Mouse (Mus musculus) MEL (cell line): ENCODE data around the gene Svs5. TPM values are rescaled to one million over a fixed set of nuclear protein-coding genes. Genes with fewer than 3 reads are reported as not detected.

Source experiments
- DNase-seq: peaks from one replicate; pipeline ENCODE4 v3.0.0; 2011; ENCODE audit warnings: low read depth, low spot score
- H3K27ac ChIP-seq: 2 replicates; pipeline ENCODE4 v1.5.1; 2012; ENCODE audit warnings: low read depth, mild to moderate bottlenecking, control low read depth, low read length, moderate library complexity; ENCODE audit not compliant: control insufficient read depth
- H3K27me3 ChIP-seq, 2 experiments: fragments of 150-350 bp in 1 of 2; sonication (generic) in 1 of 2; 2 replicates each; pipeline ENCODE4 v1.6.1; 2012; ENCODE audit warnings: low read length in 2 of 2, mild to moderate bottlenecking in 2 of 2, improper control_type of control experiment in 1 of 2, moderate library complexity in 1 of 2; ENCODE audit not compliant: insufficient read depth in 2 of 2, control insufficient read depth in 1 of 2
- H3K36me3 ChIP-seq, 2 experiments: 2 replicates each; pipeline ENCODE4 v1.6.1; 2012 to 2014; ENCODE audit warnings: low read length in 2 of 2, improper control_type of control experiment in 1 of 2, inconsistent platforms in 1 of 2, mild to moderate bottlenecking in 1 of 2; ENCODE audit not compliant: insufficient read depth in 2 of 2, control insufficient read depth in 1 of 2
- H3K4me1 ChIP-seq, 2 experiments: fragments of 150-350 bp in 1 of 2; sonication (generic) in 1 of 2; 2 replicates each; pipeline ENCODE4 v1.6.1; 2012; ENCODE audit warnings: low read length in 2 of 2, improper control_type of control experiment in 1 of 2, mild to moderate bottlenecking in 1 of 2; ENCODE audit not compliant: insufficient read depth in 2 of 2, control insufficient read depth in 1 of 2
- H3K4me3 ChIP-seq, 2 experiments: fragments of 150-350 bp in 1 of 2; sonication (generic) in 1 of 2; 2 replicates each; pipeline ENCODE4 v1.5.1; 2012; ENCODE audit warnings: low read depth in 2 of 2, low read length in 2 of 2, mild to moderate bottlenecking in 2 of 2, moderate library complexity in 2 of 2, control low read depth in 1 of 2, improper control_type of control experiment in 1 of 2; ENCODE audit not compliant: control insufficient read depth in 1 of 2, insufficient read depth in 1 of 2
- H3K79me2 ChIP-seq: 2 replicates; pipeline ENCODE4 v1.6.1; 2012; ENCODE audit warnings: mild to moderate bottlenecking, low read length, moderate library complexity; ENCODE audit not compliant: control insufficient read depth, poor library complexity, insufficient read depth
- H3K9ac ChIP-seq: 2 replicates; pipeline ENCODE4 v1.6.1; 2012; ENCODE audit warnings: low read depth, mild to moderate bottlenecking, control low read depth, low read length, moderate library complexity; ENCODE audit not compliant: control insufficient read depth, poor library complexity, severe bottlenecking
- H3K9me3 ChIP-seq: fragments of 150-350 bp; sonication (generic); replicated peaks from 2 replicates; pipeline ENCODE4 v1.6.1; 2012; ENCODE audit warnings: mild to moderate bottlenecking, low read length, improper control_type of control experiment, moderate library complexity; ENCODE audit not compliant: insufficient read depth
- BHLHE40 ChIP-seq: IDR thresholded peaks from 2 replicates; pipeline ENCODE4 v1.6.1; 2012; ENCODE audit warnings: low read depth, mild to moderate bottlenecking, inconsistent platforms, low read length, improper control_type of control experiment, borderline replicate concordance
- CHD2 ChIP-seq: IDR thresholded peaks from 2 replicates; pipeline ENCODE4 v1.6.1; 2011; ENCODE audit warnings: low read length, improper control_type of control experiment
- CTCF ChIP-seq, 3 experiments: IDR thresholded peaks in 2 of 3; conservative IDR thresholded peaks in 1 of 3; 2 replicates each; pipeline ENCODE4 v1.5.1; 2011 to 2012; ENCODE audit warnings: low read length in 3 of 3, low read depth in 2 of 3, mild to moderate bottlenecking in 2 of 3, improper control_type of control experiment in 1 of 3, inconsistent platforms in 1 of 3, mixed read lengths in 1 of 3, moderate library complexity in 1 of 3; ENCODE audit not compliant: control insufficient read depth in 1 of 3, insufficient read depth in 1 of 3, poor library complexity in 1 of 3, severe bottlenecking in 1 of 3
- E2F4 ChIP-seq: IDR thresholded peaks from 2 replicates; pipeline ENCODE4 v1.6.1; 2011; ENCODE audit warnings: low read depth, low read length, improper control_type of control experiment, borderline replicate concordance
- EP300 ChIP-seq, 2 experiments: IDR thresholded peaks; 2 replicates each; pipeline ENCODE4 v1.6.1; 2011; ENCODE audit warnings: improper control_type of control experiment in 2 of 2, low read length in 2 of 2, low read depth in 1 of 2, mild to moderate bottlenecking in 1 of 2
- HCFC1 ChIP-seq: IDR thresholded peaks from 2 replicates; pipeline ENCODE4 v1.6.1; 2012; ENCODE audit warnings: low read depth, mild to moderate bottlenecking, inconsistent platforms, low read length, improper control_type of control experiment, moderate library complexity
- KAT2A ChIP-seq: conservative IDR thresholded peaks from 2 replicates; pipeline ENCODE4 v1.6.1; 2012; ENCODE audit warnings: low read depth, low read length, improper control_type of control experiment, inconsistent platforms
- MXI1 ChIP-seq: IDR thresholded peaks from 2 replicates; pipeline ENCODE4 v1.6.1; 2011; ENCODE audit warnings: mild to moderate bottlenecking, low read depth, low read length, improper control_type of control experiment
- MYB ChIP-seq: IDR thresholded peaks from 2 replicates; pipeline ENCODE4 v1.6.1; 2011; ENCODE audit warnings: mild to moderate bottlenecking, low read depth, low read length, improper control_type of control experiment
- MYC ChIP-seq: IDR thresholded peaks from 2 replicates; pipeline ENCODE4 v1.6.1; 2011; ENCODE audit warnings: low read depth, mild to moderate bottlenecking, low read length, improper control_type of control experiment, moderate library complexity
- NELFE ChIP-seq: IDR thresholded peaks from 2 replicates; pipeline ENCODE4 v1.6.1; 2011; ENCODE audit warnings: low read depth, low read length, improper control_type of control experiment
- POLR2AphosphoS2 ChIP-seq: IDR thresholded peaks from 2 replicates; pipeline ENCODE4 v1.6.1; 2011; ENCODE audit warnings: low read length, improper control_type of control experiment
- RAD21 ChIP-seq: IDR thresholded peaks from 2 replicates; pipeline ENCODE4 v1.6.1; 2011; ENCODE audit warnings: mild to moderate bottlenecking, low read depth, low read length, improper control_type of control experiment
- SMC3 ChIP-seq: IDR thresholded peaks from 2 replicates; pipeline ENCODE4 v1.6.1; 2011; ENCODE audit warnings: low read depth, low read length, improper control_type of control experiment
- TAL1 ChIP-seq: IDR thresholded peaks from 2 replicates; pipeline ENCODE4 v1.6.1; 2012; ENCODE audit warnings: mild to moderate bottlenecking, inconsistent platforms, low read length, moderate library complexity, mixed read lengths
- TBP ChIP-seq: IDR thresholded peaks from 2 replicates; pipeline ENCODE4 v1.8.0; 2011; ENCODE audit warnings: low read depth, low read length, improper control_type of control experiment
- TCF12 ChIP-seq: IDR thresholded peaks from 2 replicates; pipeline ENCODE4 v1.6.1; 2014; ENCODE audit warnings: low read depth, mild to moderate bottlenecking, inconsistent platforms, low read length, improper control_type of control experiment, moderate library complexity
- UBTF ChIP-seq: IDR thresholded peaks from 2 replicates; pipeline ENCODE4 v1.6.1; 2012; ENCODE audit warnings: low read depth, mild to moderate bottlenecking, inconsistent platforms, low read length, improper control_type of control experiment, moderate library complexity, borderline replicate concordance; ENCODE audit not compliant: insufficient read depth
- USF1 ChIP-seq: IDR thresholded peaks from 2 replicates; pipeline ENCODE4 v1.6.1; 2014; ENCODE audit warnings: low read depth, mild to moderate bottlenecking, inconsistent platforms, low read length, improper control_type of control experiment, moderate library complexity
- ZKSCAN1 ChIP-seq: IDR thresholded peaks from 2 replicates; pipeline ENCODE4 v1.6.1; 2012; ENCODE audit warnings: low read depth, mild to moderate bottlenecking, inconsistent platforms, low read length, improper control_type of control experiment, moderate library complexity
- ZNF384 ChIP-seq: IDR thresholded peaks from 2 replicates; pipeline ENCODE4 v1.6.1; 2012; ENCODE audit warnings: low read depth, mild to moderate bottlenecking, inconsistent platforms, low read length, improper control_type of control experiment
- polyA plus RNA-seq, 2 experiments: library from polyadenylated mRNA; stranded (reverse) in 1 of 2; unstranded in 1 of 2; fragments of >175 nt in 1 of 2; fragments of >200 nt in 1 of 2; gene quantifications; 2 replicates each; pipeline versions ENCODE4 v1.2.1 to v1.2.4; 2012; ENCODE audit warnings: low replicate concordance in 2 of 2, low read depth in 1 of 2; ENCODE audit not compliant: insufficient read length in 2 of 2, insufficient read depth in 1 of 2, missing spikeins in 1 of 2
- total RNA-seq: library from RNA; depleted of rRNA; stranded (reverse); fragments of 300-350 nt; gene quantifications from 2 replicates; pipeline ENCODE4 v1.2.3, GENCODE M21; 2012

Gene Svs5
- total and polyA plus RNA-seq, 3 experiments, result not detected

GRCm38 (mm10) chr2:164356177-164356967, 23.8 kb downstream of the Svs5 start:
- no peak overlapping the region for H3K4me3 ChIP-seq
- no peak for DNase-seq

GRCm38 (mm10) chr2:164358373-164358772, 25.8 kb downstream of the Svs5 start:
- Histone ChIP-seq H3K27me3 (peaks cover 0 to 1% of the 10 kb centered on the region in 2 experiments; a peak in 1 of 4 replicates), H3K9ac (no peak overlapping the region), H3K27ac (no peak overlapping the region), H3K4me1 (peaks cover 0 to 3% of the 10 kb centered on the region in 2 experiments; a peak in 1 of 4 replicates), H3K79me2 (no peaks in the 10 kb centered on the region), H3K36me3 (peaks cover 0 to 2% of the 10 kb centered on the region in 2 experiments; a peak in 1 of 4 replicates), H3K9me3 (no peaks in the 10 kb centered on the region), H3K4me3 (no peak overlapping the region)
- TF ChIP-seq SMC3, result peak; percentile 31; the same call in 1 of the 2 replicates
- TF ChIP-seq UBTF, result no peak
- peak; percentile 13 for TF ChIP-seq RAD21
- no peak for TF ChIP-seq NELFE
- TF ChIP-seq MYB, result no peak
- no peak for TF ChIP-seq TCF12
- TF ChIP-seq CTCF (IDR thresholded peaks at IDR 0.05 in 2 of 3, conservative IDR thresholded peaks at IDR 0.05 in 1 of 3; ENCODE audit: control insufficient read depth in 1 of 3, insufficient read depth in 1 of 3, low read depth in 2 of 3, low read length in 3 of 3, poor library complexity in 1 of 3, severe bottlenecking in 1 of 3), result peak; percentile 21 to 64 (median 50); a peak in 5 of 6 replicates
- TF ChIP-seq KAT2A, result no peak
- no peak for TF ChIP-seq MXI1
- TF ChIP-seq BHLHE40, result no peak
- no peak for TF ChIP-seq POLR2AphosphoS2
- no peak for TF ChIP-seq EP300 (IDR thresholded peaks at IDR 0.05; ENCODE audit: low read depth in 1 of 2, low read length in 2 of 2)
- TF ChIP-seq ZNF384, result no peak
- no peak for TF ChIP-seq TAL1
- TF ChIP-seq HCFC1, result no peak
- no peak for TF ChIP-seq CHD2
- no peak for TF ChIP-seq E2F4
- TF ChIP-seq TBP, result no peak
- TF ChIP-seq USF1, result no peak
- no peak for TF ChIP-seq ZKSCAN1
- peak; percentile 19 for DNase-seq

More at GRCm38 (mm10) chr2:164356177-164356967, 23.8 kb downstream of the Svs5 start:
- Histone ChIP-seq H3K9ac (no peak overlapping the region), H3K79me2 (no peaks in the 10 kb centered on the region), H3K27me3 (peaks cover 0 to 1% of the 10 kb centered on the region in 2 experiments; a peak in 2 of 4 replicates), H3K36me3 (peaks cover 0 to 2% of the 10 kb centered on the region in 2 experiments; a peak in 1 of 4 replicates), H3K4me1 (peaks cover 0 to 3% of the 10 kb centered on the region in 2 experiments; a peak in 1 of 4 replicates), H3K9me3 (no peaks in the 10 kb centered on the region), H3K27ac (no peak overlapping the region)
- TF ChIP-seq BHLHE40 (no peak), MYC (no peak), UBTF (no peak), TBP (no peak), MYB (no peak), EP300 (IDR thresholded peaks at IDR 0.05; ENCODE audit: low read depth in 1 of 2, low read length in 2 of 2) (no peak), ZKSCAN1 (no peak)
